Mouse (Mus musculus): Measurements from ENCODE around the gene Gpr108.

Gpr108 gene

GRCm38 (mm10) chr17:57271301-57271700 is 23.1 kb upstream of the Gpr108 start:
- DNase-seq (ENCODE audit: low read depth, low spot score) = no peak

GRCm38 (mm10) chr17:57267556-57268126 is 19.4 kb upstream of the Gpr108 start:
- no peak for DNase-seq (ENCODE audit: low read depth, low spot score)

- DNase-seq (ENCODE audit: low read depth, low spot score) = no peak
Measured at GRCm38 (mm10) chr17:57264972-57265945, 17.0 kb upstream of the Gpr108 start.

GRCm38 (mm10) chr17:57264164-57264563 is 15.9 kb upstream of the Gpr108 start:
- DNase-seq (ENCODE audit: low read depth, low spot score) = no peak

- no peak for DNase-seq (ENCODE audit: low read depth, low spot score)
Measured at GRCm38 (mm10) chr17:57262901-57263550, 14.8 kb upstream of the Gpr108 start.

GRCm38 (mm10) chr17:57261796-57262195 is 13.6 kb upstream of the Gpr108 start:
- DNase-seq (ENCODE audit: low read depth, low spot score) = no peak

- DNase-seq (ENCODE audit: low read depth, low spot score) = no peak
Measured at GRCm38 (mm10) chr17:57261286-57261685, 13.0 kb upstream of the Gpr108 start.

GRCm38 (mm10) chr17:57260351-57260750 is 12.1 kb upstream of the Gpr108 start:
- no peak for DNase-seq (ENCODE audit: low read depth, low spot score)

GRCm38 (mm10) chr17:57259742-57260141 is 11.5 kb upstream of the Gpr108 start:
- no peak for DNase-seq (ENCODE audit: low read depth, low spot score)

- DNase-seq (ENCODE audit: low read depth, low spot score) = no peak
Measured at GRCm38 (mm10) chr17:57258191-57258590, 9.9 kb upstream of the Gpr108 start.

GRCm38 (mm10) chr17:57256921-57257485 is 8.8 kb upstream of the Gpr108 start:
- no peak for DNase-seq (ENCODE audit: low read depth, low spot score)

- DNase-seq (ENCODE audit: low read depth, low spot score) = no peak
Measured at GRCm38 (mm10) chr17:57255354-57255753, 7.1 kb upstream of the Gpr108 start.

GRCm38 (mm10) chr17:57253306-57253705 is 5.1 kb upstream of the Gpr108 start:
- no peak for DNase-seq (ENCODE audit: low read depth, low spot score)

- DNase-seq (ENCODE audit: low read depth, low spot score) = no peak
Measured at GRCm38 (mm10) chr17:57251431-57251830, 3.2 kb upstream of the Gpr108 start.

GRCm38 (mm10) chr17:57250461-57251160 is 2.4 kb upstream of the Gpr108 start:
- DNase-seq (ENCODE audit: low read depth, low spot score) = no peak

- peak; percentile 95 for DNase-seq (ENCODE audit: low read depth, low spot score)
Measured at GRCm38 (mm10) chr17:57249186-57250181, 1.2 kb upstream of the Gpr108 start, which contains the start of gene Trip10. Gene Trip10, plus strand, starts transcription at chr17:57249455.

- DNase-seq (ENCODE audit: low read depth, low spot score) = no peak
Measured at GRCm38 (mm10) chr17:57248771-57249170, 525 bp upstream of the Gpr108 start.

- DNase-seq (ENCODE audit: low read depth, low spot score) = peak; percentile 99
Measured at GRCm38 (mm10) chr17:57247393-57248200, 649 bp downstream of the Gpr108 start.

Measured in A20 (cell line).